Mouse (Mus musculus) brain, embryonic 14.5 days (tissue): ENCODE results near the gene Tmem179.

Experiments used
- CTCF ChIP-seq: fragments of 200-500 bp; IDR thresholded peaks from 2 replicates; pipeline ENCODE4 v1.5.1; 2012; ENCODE audit warnings: inconsistent platforms, mild to moderate bottlenecking, moderate library complexity, borderline replicate concordance; ENCODE audit not compliant: insufficient read depth, insufficient read length; ENCODE audit errors: extremely low read depth
- POLR2A ChIP-seq: fragments of 200-500 bp; IDR thresholded peaks from 2 replicates; pipeline ENCODE4 v1.6.1; 2012; ENCODE audit warnings: mild to moderate bottlenecking, inconsistent platforms, borderline replicate concordance; ENCODE audit not compliant: poor library complexity, insufficient read depth, insufficient read length, severe bottlenecking; ENCODE audit errors: extremely low read depth

DNA sequence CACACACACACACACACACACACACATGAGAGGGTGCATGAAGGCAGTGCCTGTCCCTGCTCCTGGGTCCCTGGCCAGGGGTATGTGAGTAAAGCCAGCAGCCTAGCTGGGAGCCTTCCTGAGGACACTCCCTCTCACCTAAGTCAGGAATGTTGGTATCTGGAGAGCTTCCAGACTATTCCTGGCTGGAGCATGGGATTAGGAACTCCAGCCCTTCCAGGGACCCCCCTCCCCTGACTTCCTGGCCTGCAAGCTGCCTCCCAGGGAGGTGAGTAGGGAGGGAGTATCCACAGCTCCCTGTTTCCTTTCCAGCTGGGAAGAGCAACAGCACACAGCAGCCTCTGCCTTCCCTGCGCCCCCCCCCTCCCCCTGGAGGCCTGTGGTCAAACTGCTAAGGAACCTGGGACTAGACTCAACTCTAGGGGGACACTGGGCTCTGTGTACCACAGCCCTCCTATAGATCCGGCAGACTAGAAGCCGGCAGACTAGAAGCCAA lies 26.1 kb downstream of the Tmem179 start:
- no peak for TF ChIP-seq POLR2A
- TF ChIP-seq CTCF = no peak
